Mouse (Mus musculus): ENCODE measurements around the gene Kif13a.

DNA sequence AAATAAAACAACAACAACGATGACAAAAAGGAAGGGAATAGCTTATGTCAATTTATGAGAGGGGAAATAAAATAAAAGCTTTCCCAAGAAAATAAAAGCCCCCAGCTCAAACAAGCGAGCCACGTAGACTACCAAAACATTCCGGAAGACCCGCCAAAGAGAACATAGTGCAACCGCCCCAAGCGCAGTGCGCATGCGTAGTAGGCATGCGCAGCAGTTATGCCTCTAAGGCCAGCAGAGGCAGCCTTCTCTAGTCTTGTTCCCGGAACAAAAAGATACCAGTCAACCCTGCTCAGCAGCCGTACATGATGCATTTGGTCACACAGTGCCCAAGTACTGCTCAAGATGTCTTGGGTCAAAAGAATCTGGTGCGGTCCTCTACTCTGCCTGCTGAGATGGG is 171.0 kb downstream of the Kif13a start:
- no peak for TF ChIP-seq POLR2A (IDR thresholded peaks at IDR 0.05; ENCODE audit: low read depth, low read length)
- TF ChIP-seq CTCF (IDR thresholded peaks at IDR 0.05; ENCODE audit: extremely low read depth, insufficient read length, insufficient replicate concordance, low read depth, low read length), result no peak
